Mouse (Mus musculus) thymus, postnatal 25 days (tissue): Measurements from ENCODE around the gene Gm14698.
"Not testable (repeated sequence)": the region's sequence is repeated elsewhere in the genome, so short reads cannot be mapped to it uniquely, and the experiment has no call there.

Experiments
- DNase-seq: peaks from one replicate; pipeline ENCODE4 v3.0.0; 2022

Gene Gm14698

DNA sequence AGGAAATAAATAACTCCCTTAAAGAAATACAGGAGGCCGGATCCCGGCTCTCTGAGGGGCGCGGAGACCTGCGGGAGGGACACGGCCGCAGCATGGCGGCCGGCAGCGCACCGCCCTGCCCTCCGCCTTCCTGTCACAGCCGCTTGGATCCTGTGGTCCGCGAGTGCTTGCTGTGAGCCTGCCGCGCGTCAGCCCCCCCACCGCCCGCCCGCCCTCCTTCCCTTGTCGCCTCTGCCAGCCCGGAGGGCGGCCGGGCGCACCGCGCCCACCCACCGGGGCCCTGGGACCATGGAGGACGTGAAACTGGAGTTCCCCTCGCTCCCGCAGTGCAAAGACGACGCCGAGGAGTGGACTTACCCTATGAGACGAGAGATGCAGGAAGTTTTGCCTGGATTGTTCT is at the start of gene Gm14698:
Gene Gm14698 (plus strand): TSS at position 35 of the 400 bp plus-strand sequence.
- DNase-seq = peak; percentile 4

DNA sequence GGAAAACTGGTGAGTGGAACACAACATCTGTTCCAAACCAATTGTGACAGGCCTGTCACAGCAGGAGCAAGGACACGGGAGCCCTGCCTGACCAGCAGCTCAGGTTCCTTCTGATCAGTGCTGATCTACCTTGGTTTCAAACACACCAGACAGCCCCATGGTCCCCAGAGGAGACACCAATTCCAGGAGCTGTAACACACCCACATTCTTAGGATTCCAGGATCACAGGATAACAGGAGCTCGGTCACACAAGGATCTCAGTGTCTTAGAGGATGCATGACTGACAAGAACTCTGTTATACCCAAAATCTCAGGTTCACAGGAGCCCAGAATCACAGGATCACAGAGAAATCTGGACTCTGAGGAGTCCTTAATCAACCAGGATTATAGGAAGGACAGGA is 444 bp upstream of the Gm14698 start:
- DNase-seq = not testable (repeated sequence)

GRCm38 (mm10) chrX:68839548-68840444 is 18.9 kb downstream of the Gm14698 start:
- DNase-seq = no peak

- no peak for DNase-seq
Measured at GRCm38 (mm10) chrX:68865145-68865544, 44.3 kb downstream of the Gm14698 start.
